Mouse (Mus musculus): ENCODE data around the gene Mei1.

GRCm38 (mm10) chr15:82032386-82032785 lies 37.4 kb upstream of the Mei1 start:
- TF ChIP-seq EP300 (IDR thresholded peaks at IDR 0.05; ENCODE audit: insufficient read depth, low read depth, low read length) (no peak), CTCF (IDR thresholded peaks at IDR 0.05; ENCODE audit: low read depth, low read length) (no peak), POLR2A (IDR thresholded peaks at IDR 0.05; ENCODE audit: insufficient read depth, low read length) (no peak)
